Mouse (Mus musculus) cerebellum, adult 2 months (tissue): Measurements from ENCODE around the gene Map2k5. TPM values are rescaled to one million over a fixed set of nuclear protein-coding genes. Genes with fewer than 3 reads are reported as not detected.
A peak's percentile ranks its signal among the peaks of the same experiment; 100 is the strongest.

Source experiments
- DNase-seq, 2 experiments: peaks; one replicate each; pipeline ENCODE4 v3.0.0; 2021
- H3K27ac ChIP-seq: fragments of 200-500 bp; 2 replicates; pipeline ENCODE4 v1.5.1; 2012; ENCODE audit warnings: low read length, control low read depth, inconsistent platforms; ENCODE audit not compliant: insufficient read depth
- H3K27me3 ChIP-seq: fragments of 200-500 bp; 2 replicates; pipeline ENCODE4 v1.6.1; 2012; ENCODE audit warnings: inconsistent platforms, mild to moderate bottlenecking, low read length, moderate library complexity; ENCODE audit not compliant: control insufficient read depth, insufficient read depth
- H3K4me1 ChIP-seq: fragments of 200-500 bp; 2 replicates; pipeline ENCODE4 v1.6.1; 2011; ENCODE audit warnings: low read length; ENCODE audit not compliant: control insufficient read depth, insufficient read depth
- H3K4me3 ChIP-seq: fragments of 200-500 bp; replicated peaks from 2 replicates; pipeline ENCODE3; 2011; ENCODE audit warnings: mild to moderate bottlenecking, low read depth, low read length, control low read depth; ENCODE audit not compliant: insufficient read depth
- CTCF ChIP-seq: fragments of 200-500 bp; IDR thresholded peaks from 2 replicates; pipeline ENCODE4 v1.5.1; 2011; ENCODE audit warnings: low read depth, mild to moderate bottlenecking, control low read depth, low read length, moderate library complexity, borderline replicate concordance; ENCODE audit not compliant: insufficient read depth
- POLR2A ChIP-seq: fragments of 200-500 bp; IDR thresholded peaks from 2 replicates; pipeline ENCODE4 v1.6.1; 2011; ENCODE audit warnings: low read length, control low read depth, borderline replicate concordance; ENCODE audit not compliant: insufficient read depth
- WGBS: fragments of 180-500 bp; shearing (Covaris S2); methylation state at CpG from one replicate; pipeline ENCODE4 v1.1.7; 2018; 5-methylcytosine and 5-hydroxymethylcytosine counted together
- polyA plus RNA-seq: library from polyadenylated mRNA; depleted of rRNA; stranded (reverse); fragments of >200 nt; gene quantifications from 2 replicates; pipeline ENCODE4 v1.2.3, GENCODE M21; 2012

Map2k5 gene
- polyA plus RNA-seq, 1 experiment, result 36.2 TPM

DNA sequence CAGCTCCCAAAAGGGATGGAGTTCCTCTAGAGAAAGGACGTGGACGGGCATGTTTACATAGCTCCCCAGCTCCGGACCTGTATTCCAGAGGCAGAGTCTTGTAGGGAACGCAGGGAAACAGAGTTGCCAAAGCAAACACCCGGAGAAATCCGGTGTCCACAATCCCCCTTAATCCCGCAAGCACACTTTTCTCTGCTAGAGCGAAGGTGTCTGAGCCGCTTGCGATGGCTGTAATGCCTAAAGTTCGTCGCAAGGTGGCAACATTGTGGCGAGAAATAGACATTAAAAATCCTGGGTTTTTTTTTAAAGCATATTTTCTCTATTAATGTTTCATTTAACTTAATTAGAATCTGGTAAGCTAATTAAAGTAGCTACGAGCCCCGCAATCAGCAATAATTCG is 241.9 kb downstream of the Map2k5 start:
- under 1% methylated on average over 16 of the region's 16 CpGs for WGBS
- peaks cover 6% of the 10 kb centered on the region for H3K4me1 ChIP-seq
- H3K4me3 ChIP-seq, result peak overlapping the region; percentile 61
- peaks cover 26% of the 10 kb centered on the region; the same call in 1 of the 2 replicates for H3K27me3 ChIP-seq
- no peak overlapping the region for H3K27ac ChIP-seq
- no peak for TF ChIP-seq POLR2A
- TF ChIP-seq CTCF, result peak; percentile 74
- peak; percentile 59 to 77 for DNase-seq

DNA sequence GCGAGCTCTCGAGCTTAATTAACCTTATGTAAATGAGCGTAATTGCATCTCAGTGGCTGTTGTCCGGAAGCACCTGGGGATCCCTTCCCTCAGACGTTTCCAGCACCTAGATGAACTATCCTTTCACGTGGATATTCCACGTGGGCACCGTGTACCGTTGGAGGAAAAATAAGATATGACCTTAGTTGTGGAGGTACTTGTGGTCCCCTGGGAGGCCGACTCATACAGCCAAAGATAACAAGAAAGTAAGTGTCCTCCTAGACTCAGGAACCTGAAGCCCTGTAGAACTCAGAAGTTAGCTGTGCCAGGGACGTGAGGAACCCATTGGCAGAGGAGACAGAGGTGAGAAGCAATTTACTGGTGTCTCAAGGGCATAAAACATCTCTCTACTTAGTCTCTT is 242.3 kb downstream of the Map2k5 start:
- TF ChIP-seq CTCF (no peak), POLR2A (no peak)
- 3% methylated on average over 11 of the region's 11 CpGs for WGBS
- Histone ChIP-seq H3K4me3 (peak overlapping the region; percentile 61), H3K27me3 (peaks cover 26% of the 10 kb centered on the region; the same call in 1 of the 2 replicates), H3K27ac (no peak overlapping the region), H3K4me1 (peaks cover 6% of the 10 kb centered on the region)
- DNase-seq, result peak; percentile 23 to 33

DNA sequence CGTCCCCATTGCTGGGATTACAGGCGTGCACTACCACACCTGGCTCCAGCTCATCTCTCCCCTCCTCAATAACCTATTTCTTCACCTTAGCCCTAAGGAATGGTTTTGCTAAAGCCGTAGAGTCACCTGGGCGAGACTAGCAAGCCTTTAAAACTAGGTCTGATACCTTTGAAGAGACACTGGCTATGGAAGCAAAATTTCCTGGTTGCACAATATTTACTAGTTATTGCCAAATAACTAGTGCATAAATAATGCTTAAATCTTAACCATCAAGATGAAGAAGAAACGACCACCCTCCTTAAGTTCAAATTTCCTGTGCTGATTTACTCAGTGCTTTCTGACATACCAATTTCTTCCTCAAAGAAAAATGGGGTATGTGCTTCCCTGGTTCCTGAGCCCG is 244.0 kb downstream of the Map2k5 start:
- Histone ChIP-seq H3K4me1 (peaks cover 4% of the 10 kb centered on the region), H3K27me3 (peaks cover 13% of the 10 kb centered on the region; the same call in 1 of the 2 replicates), H3K27ac (no peak overlapping the region), H3K4me3 (peak overlapping the region; percentile 85)
- WGBS, result 6% methylated on average over 6 of the region's 6 CpGs
- DNase-seq, result no peak
- TF ChIP-seq POLR2A (no peak), CTCF (no peak)

DNA sequence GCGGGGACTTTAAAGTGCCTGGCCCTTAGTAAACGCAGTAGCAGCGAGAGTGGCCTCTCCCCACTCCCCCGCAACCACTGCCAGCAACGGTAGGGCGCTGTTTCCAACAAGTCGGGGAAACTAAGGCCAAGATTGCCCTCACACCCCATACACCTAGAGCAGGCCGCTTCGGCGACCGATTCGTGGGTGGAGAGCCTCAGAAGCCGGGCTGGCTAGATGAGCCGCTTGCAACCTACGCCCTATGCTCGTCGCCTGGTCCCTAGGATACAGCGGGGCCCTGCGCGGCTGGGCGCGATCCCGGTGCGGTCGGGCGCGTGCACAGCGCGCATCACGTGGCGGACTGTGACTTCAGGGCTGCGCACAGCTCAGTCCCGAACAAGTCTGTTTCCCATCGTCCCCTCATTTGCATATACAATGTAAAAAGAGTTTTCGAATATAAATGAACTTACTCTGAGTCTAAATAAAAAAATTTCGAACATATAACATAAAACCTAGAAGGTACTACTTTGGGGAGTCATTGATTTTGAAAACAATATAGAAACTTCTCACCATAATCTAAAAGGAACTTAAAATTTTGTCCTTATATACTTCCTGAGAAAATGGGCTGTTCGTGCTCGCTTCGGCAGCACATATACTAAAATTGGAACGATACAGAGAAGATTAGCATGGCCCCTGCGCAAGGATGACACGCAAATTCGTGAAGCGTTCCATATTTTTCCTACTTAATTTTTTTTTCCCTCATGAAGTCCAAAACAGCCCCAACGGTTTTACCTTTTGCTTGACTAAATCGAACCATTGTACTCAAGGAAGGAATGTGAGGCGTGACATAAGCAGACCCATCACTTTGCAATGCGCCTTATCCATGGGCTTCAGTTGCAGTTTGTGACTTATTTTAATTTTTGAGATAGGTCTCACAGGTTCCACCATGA is 244.8 kb downstream of the Map2k5 start:
- TF ChIP-seq POLR2A (peak; percentile 96), CTCF (no peak)
- under 1% methylated on average over 48 of the region's 48 CpGs for WGBS
- peaks cover 3% of the 10 kb centered on the region; the same call in 1 of the 2 replicates for H3K4me1 ChIP-seq

DNA sequence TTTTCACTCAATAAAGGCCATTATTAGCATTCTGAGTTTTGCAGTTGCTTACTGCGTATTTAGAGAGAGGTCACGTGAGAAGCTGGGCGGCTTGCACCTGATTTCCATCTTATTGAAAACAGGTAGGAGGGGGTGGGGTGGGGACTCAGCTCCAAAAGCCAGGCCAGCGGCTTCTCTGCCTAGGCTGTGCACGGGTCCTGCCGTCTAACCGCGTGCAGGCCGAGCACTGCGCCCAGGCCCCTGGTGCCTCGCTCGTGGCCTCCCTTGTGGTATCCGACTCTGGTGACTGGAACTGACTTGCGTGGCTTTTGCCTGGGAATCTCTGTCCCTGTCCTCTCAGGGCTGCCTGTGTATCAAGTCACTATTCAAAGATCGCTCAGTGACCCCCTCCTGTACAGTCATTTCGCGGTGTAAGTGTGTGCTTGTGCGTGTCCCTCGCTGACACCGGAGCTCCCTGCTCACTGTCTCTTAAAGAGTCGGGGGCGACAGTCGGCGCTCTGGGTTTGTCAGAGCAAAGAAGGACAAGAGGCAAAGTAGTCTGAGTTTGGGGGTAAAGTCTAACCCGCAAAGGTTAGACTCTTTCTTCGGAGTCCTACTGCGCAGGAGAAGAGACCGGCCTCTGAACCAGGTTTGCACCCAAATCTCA is 245.6 kb downstream of the Map2k5 start:
- TF ChIP-seq POLR2A, result peak; percentile 30; the same call in 1 of the 2 replicates
- TF ChIP-seq CTCF, result no peak
- Histone ChIP-seq H3K27me3 (peaks cover 4% of the 10 kb centered on the region; the same call in 1 of the 2 replicates), H3K27ac (peak overlapping the region; percentile 82), H3K4me1 (peaks cover 3% of the 10 kb centered on the region; the same call in 1 of the 2 replicates), H3K4me3 (peak overlapping the region; percentile 70)
- peak; percentile 66 to 79 for DNase-seq
- 2% methylated on average over 28 of the region's 28 CpGs for WGBS

More for the DNA sequence above, 244.8 kb downstream of the Map2k5 start:
- DNase-seq, result peak; percentile 96 to 97
- H3K27ac ChIP-seq, result peak overlapping the region; percentile 82
- H3K4me3 ChIP-seq, result peak overlapping the region; percentile 85
- H3K27me3 ChIP-seq, result peaks cover 8% of the 10 kb centered on the region; the same call in 1 of the 2 replicates

DNA sequence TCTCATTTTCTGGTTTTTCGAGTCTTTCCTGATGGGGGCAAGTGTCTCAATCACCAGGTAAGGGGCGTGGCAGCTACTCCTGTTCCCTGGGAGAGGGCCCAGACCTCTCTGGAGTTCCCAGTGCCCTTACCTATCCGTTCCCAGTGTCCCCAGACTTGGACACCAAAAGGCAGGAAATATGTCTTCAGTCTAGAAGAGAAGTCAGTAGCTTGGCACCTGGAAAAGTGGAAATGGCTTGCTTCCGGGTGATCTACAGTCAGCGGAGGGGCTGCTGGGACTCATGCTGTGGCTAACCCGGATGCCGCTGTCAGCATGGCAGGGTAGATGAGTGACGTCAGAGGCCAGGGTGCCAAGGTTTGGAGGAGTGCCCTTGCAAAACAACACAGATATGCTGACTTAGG is 248.1 kb downstream of the Map2k5 start:
- no peak overlapping the region for H3K27ac ChIP-seq
- no peaks in the 10 kb centered on the region; the same call in 1 of the 2 replicates for H3K4me1 ChIP-seq
- DNase-seq, result peak in 1 of 2 experiments; percentile 6
- H3K27me3 ChIP-seq, result no peaks in the 10 kb centered on the region
- TF ChIP-seq CTCF (no peak), POLR2A (no peak)
- WGBS, result 59% methylated on average over 8 of the region's 8 CpGs
- H3K4me3 ChIP-seq, result no peak overlapping the region

DNA sequence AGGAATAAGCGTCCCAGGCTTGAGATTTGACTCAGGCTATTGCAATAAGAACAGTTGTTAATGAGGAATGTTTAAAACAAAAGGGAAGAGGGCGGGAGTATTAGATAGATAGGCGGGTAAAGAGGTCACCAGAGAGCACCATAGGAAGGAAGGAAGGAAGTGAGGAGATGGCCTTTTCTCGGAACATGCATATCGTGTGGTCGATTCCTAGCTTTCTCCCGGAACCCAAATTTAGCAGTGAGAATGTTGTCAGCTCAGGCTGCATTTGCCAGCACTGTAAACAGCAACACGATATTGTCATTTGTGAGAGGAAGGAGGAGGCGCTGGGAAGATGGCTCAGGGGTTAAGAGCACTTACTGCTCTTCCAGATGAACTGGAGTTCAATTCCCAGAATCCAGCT is 253.2 kb downstream of the Map2k5 start:
- TF ChIP-seq POLR2A, result no peak
- TF ChIP-seq CTCF, result no peak
- H3K27ac ChIP-seq, result no peak overlapping the region
- no peak for DNase-seq
- 59% methylated on average over 9 of the region's 9 CpGs for WGBS
- H3K4me3 ChIP-seq, result no peak overlapping the region
- no peaks in the 10 kb centered on the region for H3K27me3 ChIP-seq
- no peaks in the 10 kb centered on the region for H3K4me1 ChIP-seq
